Comparison of ENCODE assay signal across 3 mouse cellular contexts in genomic region chr9:21269590-21269989, GRCm38 (mm10).
TF ChIP-seq lines count a peak whose summit lies in the region.

No protein-coding gene starts in this region.

TF ChIP-seq in CH12.LX, 34 proteins besides CTCF, POLR2A, EP300 and RAD21:
- TF ChIP-seq ZNF384 (IDR thresholded peaks at IDR 0.05; ENCODE audit: low read depth, low read length), result peak; percentile 89
- TF ChIP-seq SMC3 (IDR thresholded peaks at IDR 0.05; ENCODE audit: low read depth, low read length), result 0 out of 2 replicates have a peak, but pooled peaks have one; percentile 10

TF ChIP-seq in ES-E14, 5 proteins besides CTCF, POLR2A, EP300 and RAD21:
- TF ChIP-seq ZNF384 (IDR thresholded peaks at IDR 0.05; ENCODE audit: low read depth, low read length), result 0 out of 2 replicates have a peak, but pooled peaks have one; percentile 37

TF ChIP-seq in MEL, 35 proteins besides CTCF, POLR2A, EP300 and RAD21:
- peak; percentile 28 for TF ChIP-seq SMC3 (IDR thresholded peaks at IDR 0.05; ENCODE audit: low read depth, low read length)
- 0 out of 2 replicates have a peak, but pooled peaks have one; percentile 2 for TF ChIP-seq ZMIZ1 (IDR thresholded peaks at IDR 0.05; ENCODE audit: low read depth, low read length)
- TF ChIP-seq ZNF384 (IDR thresholded peaks at IDR 0.05; ENCODE audit: low read depth, low read length), result peak; percentile 94
